Mouse (Mus musculus) cerebellum, postnatal 4 days (tissue): ENCODE results near the gene Unc119b.
"Not testable (repeated sequence)": the region's sequence is repeated elsewhere in the genome, so short reads cannot be mapped to it uniquely, and the experiment has no call there.

ENCODE experiments used
- DNase-seq, 2 experiments: peaks; one replicate each; pipeline ENCODE4 v3.0.0; 2022; ENCODE audit warnings: low spot score in 2 of 2, mixed read lengths in 1 of 2

Gene Unc119b

GRCm38 (mm10) chr5:115091015-115091414, 43.8 kb downstream of the Unc119b start:
- DNase-seq, result no peak

DNA sequence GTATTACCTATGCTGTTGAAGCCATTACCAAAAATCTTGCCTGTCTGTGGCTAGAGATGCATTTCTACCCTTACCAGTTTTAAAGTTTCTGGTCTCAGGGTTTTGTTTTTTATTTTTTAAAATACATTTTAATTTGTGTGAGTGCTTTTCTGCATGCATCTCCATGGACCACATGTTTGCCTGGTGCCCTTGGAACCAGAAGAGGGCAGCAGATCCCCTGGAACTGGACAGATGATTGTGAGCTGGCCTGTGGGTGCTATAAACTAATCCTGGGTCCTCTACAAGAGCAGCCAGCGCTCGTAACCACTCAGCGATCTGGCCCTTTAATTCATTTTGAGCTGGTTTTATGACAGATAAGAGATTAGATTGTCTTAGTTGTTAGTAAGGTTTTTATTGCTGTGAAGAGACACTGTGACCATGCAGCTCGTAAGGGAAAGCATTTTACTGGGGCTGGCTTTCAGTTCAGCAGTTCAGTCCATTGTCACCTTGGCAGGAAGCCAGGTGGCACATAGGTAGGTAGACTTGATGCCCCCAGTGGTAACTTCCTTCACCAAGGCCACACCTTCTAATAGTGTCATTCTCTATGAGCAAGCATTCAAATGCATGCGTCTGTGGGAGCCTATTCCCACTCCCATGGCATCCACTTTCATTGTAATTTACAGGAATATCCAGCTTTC, 45.0 kb downstream of the Unc119b start:
- no peak for DNase-seq

DNA sequence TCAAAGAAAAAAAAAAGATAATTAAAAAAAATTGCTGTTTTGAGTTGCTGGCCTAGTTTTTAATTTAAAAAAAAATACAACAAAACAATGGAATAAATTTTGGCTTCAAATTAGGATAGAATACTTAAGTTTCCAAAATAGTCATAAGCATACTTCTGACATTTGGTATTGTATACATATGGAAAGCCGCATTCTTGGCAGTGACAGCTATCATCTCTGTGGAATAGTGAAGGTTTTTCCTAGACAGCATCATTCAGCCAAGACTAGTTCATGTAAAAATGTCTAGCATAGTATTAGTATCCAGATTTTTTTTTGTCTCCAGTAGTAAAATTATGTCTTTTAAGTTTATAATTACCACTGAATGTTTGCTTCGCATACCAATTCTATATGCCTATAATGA, 49.1 kb downstream of the Unc119b start:
- no peak for DNase-seq

DNA sequence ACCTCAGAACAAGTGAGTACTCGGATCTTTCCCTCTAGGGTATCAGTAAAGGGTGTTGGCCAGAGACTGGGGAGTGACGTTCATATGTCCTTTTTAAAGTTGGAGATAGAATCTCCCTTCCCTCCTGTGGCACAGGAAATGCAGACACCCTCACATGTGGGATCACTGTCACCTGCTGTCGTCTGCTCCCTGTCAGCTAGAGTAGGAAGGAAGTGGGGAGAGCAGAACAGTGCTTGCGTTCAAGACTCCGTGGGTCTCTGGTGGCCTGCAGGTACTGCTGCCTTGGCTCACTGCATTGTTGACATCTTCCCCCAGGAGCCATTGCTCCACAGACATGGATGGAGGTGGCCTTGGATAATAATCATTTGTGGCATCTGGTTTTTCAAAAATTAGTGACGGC, 51.3 kb downstream of the Unc119b start:
- no peak for DNase-seq

GRCm38 (mm10) chr5:115081636-115082035, 53.1 kb downstream of the Unc119b start:
- DNase-seq, result no peak

- peak; percentile 39 to 74 for DNase-seq
These were observed 58.5 kb downstream of the Unc119b start for GRCm38 (mm10) chr5:115076144-115076901.

DNA sequence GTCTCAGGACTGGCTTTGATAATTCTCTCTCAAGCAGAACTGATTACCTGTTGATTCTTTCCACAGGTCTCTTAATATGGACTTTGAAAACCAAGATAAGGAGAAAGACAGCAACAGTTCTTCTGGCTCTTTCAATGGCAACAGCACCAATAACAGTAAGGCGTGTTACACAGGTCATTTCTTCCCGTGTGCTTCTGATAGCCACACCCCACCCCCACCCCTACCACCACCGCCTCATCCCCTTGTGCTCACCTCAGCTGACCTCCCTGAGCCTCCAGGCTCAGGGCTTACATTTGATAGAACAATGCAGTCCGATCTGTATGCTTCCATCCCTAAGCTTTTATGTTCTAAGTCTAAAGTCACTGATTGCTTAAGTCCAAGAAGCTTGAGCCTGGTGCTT, 60.0 kb downstream of the Unc119b start:
- no peak for DNase-seq

DNA sequence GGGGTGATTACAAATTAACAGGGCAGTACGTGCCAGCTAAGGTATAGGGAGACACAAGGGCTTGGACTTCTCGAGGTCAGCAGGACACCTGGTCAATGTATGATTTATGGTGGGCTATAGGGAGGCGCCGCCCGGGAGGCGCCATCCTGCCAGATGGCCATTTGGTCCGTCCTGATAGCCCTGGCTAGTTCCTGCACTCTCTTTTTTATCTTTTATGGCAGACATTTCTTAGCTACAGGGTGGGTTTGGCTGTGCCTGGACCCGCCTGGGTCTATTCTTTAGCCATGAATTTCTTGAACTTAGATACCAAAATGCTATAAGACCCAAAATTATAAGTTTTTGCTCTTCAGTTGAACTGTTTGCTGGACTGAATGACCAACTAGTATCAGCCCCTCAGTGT, 61.5 kb downstream of the Unc119b start:
- DNase-seq, result not testable (repeated sequence)
